Mouse (Mus musculus): ENCODE measurements around the gene Timm8b. TPM values are rescaled to one million over a fixed set of nuclear protein-coding genes. Genes with fewer than 3 reads are reported as not detected.

The Timm8b gene
- total RNA-seq, 2 experiments from 2014 or later, result 206 to 234 TPM

DNA sequence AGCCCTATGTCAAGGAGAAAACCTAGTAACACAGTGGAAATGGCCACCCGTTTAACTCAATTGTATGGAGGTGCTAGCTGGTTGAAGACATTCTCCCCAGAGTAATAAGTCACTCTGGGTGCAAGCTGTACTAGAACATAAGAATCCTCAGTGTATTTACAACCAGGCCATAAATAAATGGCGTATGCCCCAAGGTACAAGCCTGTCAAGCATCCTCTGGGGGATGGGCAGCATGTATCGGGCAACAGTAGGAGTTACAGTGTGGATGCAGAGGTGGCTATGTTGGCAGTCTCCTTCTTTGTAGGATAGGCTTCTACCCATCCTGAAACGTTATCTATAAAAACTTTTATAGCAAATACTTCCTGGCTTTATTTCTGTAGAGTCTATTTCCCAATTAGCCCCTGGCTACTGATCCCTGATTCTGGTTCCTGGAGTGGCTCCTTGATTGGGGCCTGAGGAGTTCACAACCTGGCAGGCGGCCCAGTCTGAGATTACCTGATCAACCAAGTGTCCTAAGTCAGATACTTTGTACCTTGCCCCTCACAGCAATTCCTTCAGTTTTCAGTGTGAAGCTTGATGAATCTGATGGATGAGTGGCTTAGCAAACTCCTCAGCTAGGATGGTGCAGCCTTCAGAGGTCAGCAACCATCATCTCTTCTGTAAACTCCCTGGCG is 18.4 kb upstream of the Timm8b start:
- no peak overlapping the region for H3K4me3 ChIP-seq
- no peak overlapping the region for H3K27ac ChIP-seq
- no peak for DNase-seq (ENCODE audit: low spot score in 2 of 2)
- TF ChIP-seq CTCF (conservative IDR thresholded peaks at IDR 0.05), result no peak

DNA sequence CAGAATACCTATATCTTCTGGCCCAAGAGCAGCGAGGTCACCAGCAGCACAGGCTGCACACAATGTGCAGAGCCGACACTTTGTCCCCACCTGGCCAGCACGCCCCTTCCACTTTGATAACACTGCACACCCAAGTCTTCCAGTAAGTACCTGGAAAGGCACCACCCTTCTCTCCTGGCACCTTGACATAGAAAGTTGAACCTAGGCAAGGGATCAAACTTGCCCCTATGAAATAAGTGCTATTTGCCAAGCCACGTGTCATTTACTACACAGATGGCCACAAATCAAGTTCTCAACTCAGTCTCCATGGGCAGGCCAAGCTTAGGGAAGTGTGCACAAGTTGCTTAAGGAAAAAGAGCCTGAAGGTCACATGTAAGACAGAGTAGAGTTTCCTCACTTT is 16.8 kb upstream of the Timm8b start:
- DNase-seq (ENCODE audit: low spot score in 2 of 2), result no peak
- no peak for TF ChIP-seq CTCF (conservative IDR thresholded peaks at IDR 0.05)
- Histone ChIP-seq H3K27ac (no peak overlapping the region), H3K4me3 (no peak overlapping the region)

DNA sequence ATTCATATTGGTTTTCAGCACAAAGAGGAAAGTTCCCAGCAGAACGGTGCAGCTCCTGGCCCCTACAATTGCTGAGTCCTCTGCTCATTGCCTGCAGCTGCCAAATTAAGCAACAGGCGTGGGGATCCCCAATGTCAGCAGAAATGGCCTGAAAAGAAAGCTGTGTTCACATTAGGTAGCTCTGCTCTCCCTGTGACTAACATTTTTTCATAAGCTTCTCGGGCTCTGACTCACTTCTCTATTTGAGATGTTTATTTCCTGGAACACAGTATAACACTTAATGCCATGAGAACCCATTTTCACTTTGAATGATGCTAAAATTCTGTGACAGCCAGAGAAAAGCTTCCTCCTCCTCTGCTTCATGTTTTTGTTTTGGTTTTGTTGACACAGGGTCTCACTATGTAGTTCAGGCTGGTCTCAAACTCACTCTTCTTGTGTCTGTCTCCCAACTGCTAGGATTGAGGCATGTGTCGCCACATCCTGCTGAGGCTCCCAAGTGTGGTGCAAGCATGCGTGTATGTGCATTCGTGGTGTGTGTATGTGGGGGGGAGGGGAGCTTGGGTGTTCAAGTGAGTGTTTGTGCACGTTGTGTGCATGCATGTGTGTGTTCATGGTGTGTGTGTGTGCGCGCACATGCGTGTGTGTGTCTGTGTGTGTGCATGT is 12.7 kb upstream of the Timm8b start:
- no peak for DNase-seq (ENCODE audit: low spot score in 2 of 2)

DNA sequence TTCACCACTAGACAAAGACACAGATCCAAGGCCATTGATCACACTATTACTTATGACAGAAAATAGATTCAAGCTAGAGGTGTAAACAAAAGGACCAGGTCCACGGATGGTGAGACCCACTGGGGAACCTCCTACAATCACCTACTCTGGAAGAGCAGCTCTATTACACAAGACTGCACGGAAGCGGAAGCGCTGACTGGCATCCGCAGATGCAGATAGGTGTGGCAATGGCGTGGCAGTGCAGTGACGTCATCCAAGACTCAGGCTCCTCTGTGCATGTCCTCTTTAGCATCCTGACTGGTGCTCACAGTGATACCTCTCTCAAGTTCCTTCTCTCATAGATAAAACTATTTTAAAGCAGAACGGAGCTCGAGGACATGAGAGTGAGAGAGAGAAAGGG is 10.8 kb upstream of the Timm8b start:
- H3K27ac ChIP-seq, result no peak overlapping the region
- DNase-seq (ENCODE audit: low spot score in 2 of 2), result no peak
- H3K4me3 ChIP-seq, result no peak overlapping the region
- no peak for TF ChIP-seq CTCF (conservative IDR thresholded peaks at IDR 0.05)

More for the DNA sequence above, 12.7 kb upstream of the Timm8b start:
- Histone ChIP-seq H3K4me3 (no peak overlapping the region), H3K27ac (no peak overlapping the region)
- no peak for TF ChIP-seq CTCF (conservative IDR thresholded peaks at IDR 0.05)

DNA sequence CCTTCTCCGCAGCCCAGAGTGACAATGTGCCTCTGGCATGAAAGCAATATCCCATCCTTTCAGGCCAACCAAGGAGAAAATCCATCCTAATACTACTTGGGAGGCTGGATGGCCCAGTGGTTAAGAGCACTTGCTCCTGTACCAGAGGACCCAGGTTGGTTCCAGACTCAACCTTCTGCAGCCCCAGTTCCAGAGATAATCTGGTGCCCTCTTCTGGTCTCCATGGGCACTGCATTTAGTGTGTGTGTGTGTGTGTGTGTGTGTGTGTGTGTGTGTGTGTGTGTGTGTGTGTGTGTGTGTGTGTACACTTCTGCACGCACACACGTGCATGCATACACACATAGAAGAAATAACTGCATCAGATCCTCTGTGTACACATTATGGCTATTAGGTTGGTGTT is 10.2 kb upstream of the Timm8b start:
- no peak overlapping the region for H3K4me3 ChIP-seq
- TF ChIP-seq CTCF (conservative IDR thresholded peaks at IDR 0.05), result peak; percentile 60
- DNase-seq (ENCODE audit: low spot score in 2 of 2), result peak in 1 of 2 experiments; percentile 22
- H3K27ac ChIP-seq, result no peak overlapping the region

GRCm38 (mm10) chr9:50594794-50595417 is 8.8 kb upstream of the Timm8b start:
- DNase-seq (ENCODE audit: low spot score in 2 of 2), result no peak
- H3K27ac ChIP-seq, result no peak overlapping the region
- TF ChIP-seq CTCF (conservative IDR thresholded peaks at IDR 0.05), result no peak
- no peak overlapping the region for H3K4me3 ChIP-seq

DNA sequence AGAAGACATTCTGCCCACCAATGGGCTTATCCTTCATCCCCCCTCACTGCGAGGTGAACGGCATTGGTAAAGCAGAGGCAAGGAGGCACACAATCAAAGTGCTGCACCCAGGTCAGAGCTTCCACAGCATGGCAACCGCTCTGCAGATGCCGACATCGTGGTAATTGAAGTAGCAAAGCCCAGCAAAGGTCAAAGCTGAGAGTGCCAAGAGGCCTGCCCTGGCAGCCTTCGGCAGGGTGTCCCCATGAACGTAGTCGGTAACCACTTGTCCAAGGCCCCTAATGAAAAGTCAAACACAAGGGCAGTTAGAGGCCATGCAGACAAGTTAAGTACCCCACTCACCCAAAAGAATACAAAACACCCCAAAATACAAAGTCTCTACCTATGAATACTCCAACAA is 6.7 kb upstream of the Timm8b start:
- no peak for DNase-seq (ENCODE audit: low spot score in 2 of 2)
- no peak overlapping the region for H3K27ac ChIP-seq
- TF ChIP-seq CTCF (conservative IDR thresholded peaks at IDR 0.05), result no peak
- no peak overlapping the region for H3K4me3 ChIP-seq

- no peak for TF ChIP-seq CTCF (conservative IDR thresholded peaks at IDR 0.05)
- DNase-seq (ENCODE audit: low spot score in 2 of 2), result no peak
- no peak overlapping the region for H3K4me3 ChIP-seq
- no peak overlapping the region for H3K27ac ChIP-seq
These were observed 2.2 kb upstream of the Timm8b start for GRCm38 (mm10) chr9:50601536-50601935.

GRCm38 (mm10) chr9:50602055-50602845 is 1.5 kb upstream of the Timm8b start:
- Histone ChIP-seq H3K27ac (peak overlapping the region; percentile 23; the same call in 1 of the 2 replicates), H3K4me3 (peak overlapping the region; percentile 80)
- no peak for DNase-seq (ENCODE audit: low spot score in 2 of 2)
- no peak for TF ChIP-seq CTCF (conservative IDR thresholded peaks at IDR 0.05)

GRCm38 (mm10) chr9:50603998-50604324 is 251 bp downstream of the Timm8b start:
- no peak for DNase-seq (ENCODE audit: low spot score in 2 of 2)
- Histone ChIP-seq H3K4me3 (peak overlapping the region; percentile 80), H3K27ac (peak overlapping the region; percentile 96)
- TF ChIP-seq CTCF (conservative IDR thresholded peaks at IDR 0.05), result peak; percentile 31

- TF ChIP-seq CTCF (conservative IDR thresholded peaks at IDR 0.05), result no peak
- Histone ChIP-seq H3K4me3 (peak overlapping the region; percentile 80), H3K27ac (peak overlapping the region; percentile 96)
- no peak for DNase-seq (ENCODE audit: low spot score in 2 of 2)
These were observed 628 bp downstream of the Timm8b start for GRCm38 (mm10) chr9:50604338-50604737.

DNA sequence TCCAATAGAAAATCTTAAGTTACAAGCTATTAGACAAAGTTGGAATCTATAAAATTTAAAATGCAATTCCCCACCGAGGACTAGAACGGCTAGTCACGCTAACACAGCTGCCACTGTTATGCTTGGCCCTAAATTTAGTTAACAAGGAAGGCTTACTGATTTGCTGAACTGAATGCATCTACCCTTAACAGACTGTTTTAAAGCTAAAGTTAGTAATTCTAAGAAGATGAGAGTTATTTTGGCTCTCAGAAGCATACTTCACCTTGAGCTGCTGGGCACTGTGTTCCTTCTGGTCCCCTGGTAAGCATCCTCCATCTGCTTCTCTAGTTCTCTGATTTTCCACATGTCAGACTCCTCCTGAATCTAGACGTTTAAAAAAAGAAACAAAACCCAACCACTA is 8.4 kb downstream of the Timm8b start:
- no peak for TF ChIP-seq CTCF (conservative IDR thresholded peaks at IDR 0.05)
- H3K27ac ChIP-seq, result peak overlapping the region; percentile 16; the same call in 1 of the 2 replicates
- H3K4me3 ChIP-seq, result no peak overlapping the region
- no peak for DNase-seq (ENCODE audit: low spot score in 2 of 2)

GRCm38 (mm10) chr9:50616161-50616560 is 12.5 kb downstream of the Timm8b start:
- no peak for DNase-seq (ENCODE audit: low spot score in 2 of 2)
- no peak for TF ChIP-seq CTCF (conservative IDR thresholded peaks at IDR 0.05)
- H3K4me3 ChIP-seq, result peak overlapping the region; percentile 69
- peak overlapping the region; percentile 97 for H3K27ac ChIP-seq

All from layer of hippocampus, adult 2 months (tissue).